In the genomic region with DNA sequence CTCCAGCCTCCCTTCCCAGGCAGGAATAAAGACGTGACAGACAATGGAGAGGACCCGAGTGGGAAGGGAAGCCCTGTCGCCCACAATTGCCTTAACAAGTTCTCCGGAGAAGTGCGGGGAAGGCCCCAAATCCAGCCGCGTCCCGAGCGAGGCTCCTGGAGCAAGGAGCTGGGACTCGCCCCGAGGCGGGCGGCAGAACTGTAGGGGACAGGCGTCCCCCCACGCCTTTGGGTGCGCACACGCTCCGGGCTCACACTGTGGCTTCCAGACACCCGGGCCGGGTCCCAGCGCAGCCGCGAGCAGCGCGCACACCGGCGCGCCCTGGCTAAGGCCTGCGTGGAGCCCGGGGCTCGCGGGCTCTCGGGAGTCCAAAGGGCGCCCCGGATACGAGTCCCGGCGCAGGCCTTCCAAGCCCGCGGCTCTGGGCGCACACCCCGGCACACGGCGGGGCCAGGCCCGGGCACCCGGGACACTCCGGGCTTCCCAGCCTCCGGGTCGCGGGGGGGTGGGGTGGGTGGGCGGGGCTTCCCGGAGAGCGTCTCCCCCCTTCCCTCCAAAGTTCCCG, we compare ENCODE assay signal across 8 mouse cellular contexts. TPM values are rescaled to one million over a fixed set of nuclear protein-coding genes. Genes with fewer than 3 reads are reported as not detected.
DNase-seq lines count a peak whose midpoint lies in the region; ATAC-seq and TF ChIP-seq lines count a peak whose summit lies in the region.

No protein-coding gene starts in this region.

- H3K27ac ChIP-seq in left cerebral cortex, adult 2 months: no peak overlapping the region
- no peak overlapping the region for H3K27ac ChIP-seq in cortical plate, adult 2 months (ENCODE audit: insufficient read depth, low read length)
- H3K27ac ChIP-seq in heart, embryonic 14.5 days (replicated peaks in 1 of 2; ENCODE audit: control insufficient read depth in 1 of 2, insufficient read depth in 1 of 2, low read depth in 2 of 2, low read length in 2 of 2): peak overlapping the region; percentile 82 to 93
- H3K27ac ChIP-seq in neural tube, embryonic 12.5 days: no peak overlapping the region; the same call in 1 of the 2 replicates

- peaks cover 16% of the 10 kb centered on the region; the same call in 1 of the 2 replicates for H3K27me3 ChIP-seq in heart, embryonic 14.5 days (ENCODE audit: control insufficient read depth, insufficient read depth, low read length)
- H3K27me3 ChIP-seq in neural tube, embryonic 12.5 days (replicated peaks): peaks cover 43% of the 10 kb centered on the region

- under 1% methylated on average over 53 of the region's 54 CpGs for WGBS in heart, embryonic 14.5 days
- WGBS in neural tube, embryonic 12.5 days: under 1% methylated on average over 47 of the region's 54 CpGs

- TF ChIP-seq CTCF in left cerebral cortex, adult 2 months (IDR thresholded peaks at IDR 0.05): no peak
- no peak for TF ChIP-seq CTCF in cortical plate, adult 2 months (IDR thresholded peaks at IDR 0.05; ENCODE audit: extremely low read depth, insufficient read depth, low read length)

- ATAC-seq in heart, embryonic 14.5 days (ENCODE audit: insufficient number of reproducible peaks, insufficient read depth, low FRiP score, low read depth): peak; percentile 15; the same call in 1 of the 2 replicates
- peak; percentile 34 for ATAC-seq in neural tube, embryonic 12.5 days (ENCODE audit: low FRiP score, low read depth)

- no peak for TF ChIP-seq POLR2A in cortical plate, adult 2 months (IDR thresholded peaks at IDR 0.05; ENCODE audit: extremely low read depth, insufficient read depth, low read length)

- H3K4me3 ChIP-seq in left cerebral cortex, adult 2 months: peak overlapping the region; percentile 52
- H3K4me3 ChIP-seq in cortical plate, adult 2 months (ENCODE audit: insufficient read depth, low read length): peak overlapping the region; percentile 40
- H3K4me3 ChIP-seq in heart, embryonic 14.5 days (ENCODE audit: control insufficient read depth in 1 of 2, insufficient read depth in 1 of 2, low read depth in 1 of 2, low read length in 2 of 2): peak overlapping the region; percentile 80 to 88
- H3K4me3 ChIP-seq in neural tube, embryonic 12.5 days: peak overlapping the region; percentile 65

- DNase-seq in left cerebral cortex, adult 2 months (ENCODE audit: extremely low spot score in 1 of 2, low spot score in 2 of 2): no peak
- DNase-seq in left cerebral cortex, adult 11 months (ENCODE audit: low spot score): no peak
- peak; percentile 80 to 83 for DNase-seq in kidney, postnatal 36 days
- no peak for DNase-seq in spleen, postnatal 36 days (ENCODE audit: low spot score in 2 of 2)
- DNase-seq in cerebellum, postnatal 4 days (ENCODE audit: low spot score in 2 of 2): no peak

- H3K36me3 ChIP-seq in heart, embryonic 14.5 days (ENCODE audit: control insufficient read depth, insufficient read depth, low read length): no peaks in the 10 kb centered on the region
- no peaks in the 10 kb centered on the region for H3K36me3 ChIP-seq in neural tube, embryonic 12.5 days

- peak overlapping the region; percentile 95 for H3K9ac ChIP-seq in heart, embryonic 14.5 days (ENCODE audit: low read length)
- H3K9ac ChIP-seq in neural tube, embryonic 12.5 days: peak overlapping the region; percentile 79

- H3K4me2 ChIP-seq in heart, embryonic 14.5 days (ENCODE audit: low read length): peak overlapping the region; percentile 97
- H3K4me2 ChIP-seq in neural tube, embryonic 12.5 days (replicated peaks): peak overlapping the region; percentile 94

- H3K4me1 ChIP-seq in cortical plate, adult 2 months (ENCODE audit: control insufficient read depth, insufficient read depth, low read length): no peaks in the 10 kb centered on the region
- H3K4me1 ChIP-seq in heart, embryonic 14.5 days (ENCODE audit: control insufficient read depth in 2 of 2, insufficient read depth in 2 of 2, low read length in 2 of 2): peaks cover 27 to 41% of the 10 kb centered on the region in 2 experiments
- H3K4me1 ChIP-seq in neural tube, embryonic 12.5 days: peaks cover 48% of the 10 kb centered on the region

- intact Hi-C loops in left cerebral cortex, adult 2 months (cut with DNase I): no loop called here

- no peaks in the 10 kb centered on the region for H3K9me3 ChIP-seq in heart, embryonic 14.5 days (ENCODE audit: control insufficient read depth, low read length)
- H3K9me3 ChIP-seq in neural tube, embryonic 12.5 days: no peaks in the 10 kb centered on the region

RNA-seq across cellular contexts. Expression of a gene that starts 0.6 kb away (rescaled TPM):
- 1 to 10 TPM; 2.9 to 3.0 TPM for total RNA-seq in left cerebral cortex, adult 2 months (2021)
- polyA plus RNA-seq in cortical plate, adult 2 months (2012; rRNA removed): 2.5 and 3.1 TPM in 2 replicates
- polyA plus RNA-seq in heart, embryonic 14.5 days (2014; fragmentation: Nextera tagmentation; extraction: Ambion mirVana): 5.4 and 7.2 TPM in 2 replicates
- polyA plus RNA-seq in neural tube, embryonic 12.5 days (2016; fragmentation: Nextera tagmentation; extraction: Ambion mirVana): 3.5 and 4.8 TPM in 2 replicates

RNA-seq across cellular contexts. Expression of a gene that starts 15.0 kb away (rescaled TPM):
- total RNA-seq in left cerebral cortex, adult 2 months (2021): not detected
- not detected in 2 replicates for polyA plus RNA-seq in cortical plate, adult 2 months (2012; rRNA removed)
- polyA plus RNA-seq in heart, embryonic 14.5 days (2014; fragmentation: Nextera tagmentation; extraction: Ambion mirVana): 3.3 and 3.4 TPM in 2 replicates
- 3.0 and 5.1 TPM in 2 replicates for polyA plus RNA-seq in neural tube, embryonic 12.5 days (2016; fragmentation: Nextera tagmentation; extraction: Ambion mirVana)

RNA-seq across cellular contexts. Expression of a gene that starts 21.7 kb away (rescaled TPM):
- total RNA-seq in left cerebral cortex, adult 2 months (2021): 100 to 1,000 TPM; 302 to 309 TPM
- 705 and 712 TPM in 2 replicates for polyA plus RNA-seq in cortical plate, adult 2 months (2012; rRNA removed)
- 440 and 513 TPM in 2 replicates for polyA plus RNA-seq in heart, embryonic 14.5 days (2014; fragmentation: Nextera tagmentation; extraction: Ambion mirVana)
- polyA plus RNA-seq in neural tube, embryonic 12.5 days (2016; fragmentation: Nextera tagmentation; extraction: Ambion mirVana): 341 and 353 TPM in 2 replicates

RNA-seq across cellular contexts. Expression of a gene that starts 36.7 kb away (rescaled TPM):
- 10 to 100 TPM; 21.5 to 26.1 TPM for total RNA-seq in left cerebral cortex, adult 2 months (2021)
- polyA plus RNA-seq in cortical plate, adult 2 months (2012; rRNA removed): 13.7 and 14.4 TPM in 2 replicates
- 17.8 and 19.5 TPM in 2 replicates for polyA plus RNA-seq in heart, embryonic 14.5 days (2014; fragmentation: Nextera tagmentation; extraction: Ambion mirVana)
- polyA plus RNA-seq in neural tube, embryonic 12.5 days (2016; fragmentation: Nextera tagmentation; extraction: Ambion mirVana): 31.0 and 31.2 TPM in 2 replicates

Comparison
In these comparisons a context has a peak if more than half of its experiments do, and no peak if none do; other contexts are left out.
1. DNase-seq: peak in kidney, postnatal 36 days (2 of 2); none in left cerebral cortex, adult 2 months (0 of 2), left cerebral cortex, adult 11 months (single experiment), spleen, postnatal 36 days (0 of 2) and cerebellum, postnatal 4 days (0 of 2).
2. H3K27ac ChIP-seq: peak in heart, embryonic 14.5 days (2 of 2); none in left cerebral cortex, adult 2 months (single experiment), cortical plate, adult 2 months (single experiment) and neural tube, embryonic 12.5 days (single experiment).
3. Peak in every context shown above with its lines, with median percentiles within 50 percentile points of each other: H3K4me3 ChIP-seq.